Mouse (Mus musculus): ENCODE data around the gene Chil1. TPM values are rescaled to one million over a fixed set of nuclear protein-coding genes. Genes with fewer than 3 reads are reported as not detected.

The Chil1 gene
- polyA plus RNA-seq, 1 experiment from 2014 or later: 5.3 TPM

- DNase-seq (ENCODE audit: low spot score): no peak
These were observed 12.8 kb upstream of the Chil1 start for GRCm38 (mm10) chr1:134168985-134169697.

GRCm38 (mm10) chr1:134173081-134173480, 8.9 kb upstream of the Chil1 start:
- DNase-seq (ENCODE audit: low spot score): no peak

GRCm38 (mm10) chr1:134177976-134178375, 4.0 kb upstream of the Chil1 start:
- no peak for DNase-seq (ENCODE audit: low spot score)

GRCm38 (mm10) chr1:134184089-134184488, 2.1 kb downstream of the Chil1 start:
- DNase-seq (ENCODE audit: low spot score): no peak

- no peak for DNase-seq (ENCODE audit: low spot score)
These were observed 6.2 kb downstream of the Chil1 start for GRCm38 (mm10) chr1:134188217-134188616.

- peak; percentile 32 for DNase-seq (ENCODE audit: low spot score)
These were observed 7.2 kb downstream of the Chil1 start for GRCm38 (mm10) chr1:134188989-134189729.

GRCm38 (mm10) chr1:134191192-134191591, 9.2 kb downstream of the Chil1 start:
- no peak for DNase-seq (ENCODE audit: low spot score)

GRCm38 (mm10) chr1:134192024-134192423, 10.0 kb downstream of the Chil1 start:
- DNase-seq (ENCODE audit: low spot score): no peak

GRCm38 (mm10) chr1:134193126-134193525, 11.2 kb downstream of the Chil1 start, which contains the start of gene Mybph:
Gene Mybph, plus strand, starts transcription at chr1:134193448.
- DNase-seq (ENCODE audit: low spot score): no peak

- no peak for DNase-seq (ENCODE audit: low spot score)
These were observed 11.8 kb downstream of the Chil1 start for GRCm38 (mm10) chr1:134193674-134194197.

GRCm38 (mm10) chr1:134194298-134195022, 12.5 kb downstream of the Chil1 start:
- DNase-seq (ENCODE audit: low spot score): no peak

GRCm38 (mm10) chr1:134195117-134195516, 13.1 kb downstream of the Chil1 start:
- no peak for DNase-seq (ENCODE audit: low spot score)

- peak; percentile 28 for DNase-seq (ENCODE audit: low spot score)
These were observed 13.6 kb downstream of the Chil1 start for GRCm38 (mm10) chr1:134195571-134195970.

GRCm38 (mm10) chr1:134195979-134196378, 14.0 kb downstream of the Chil1 start:
- DNase-seq (ENCODE audit: low spot score): no peak

- DNase-seq (ENCODE audit: low spot score): peak; percentile 52
These were observed 14.4 kb downstream of the Chil1 start for GRCm38 (mm10) chr1:134196386-134196785.

GRCm38 (mm10) chr1:134197325-134197982, 15.5 kb downstream of the Chil1 start:
- DNase-seq (ENCODE audit: low spot score): no peak

GRCm38 (mm10) chr1:134198197-134198995, 16.4 kb downstream of the Chil1 start:
- no peak for DNase-seq (ENCODE audit: low spot score)

- DNase-seq (ENCODE audit: low spot score): no peak
These were observed 18.5 kb downstream of the Chil1 start for GRCm38 (mm10) chr1:134200481-134200880.

- no peak for DNase-seq (ENCODE audit: low spot score)
These were observed 19.2 kb downstream of the Chil1 start for GRCm38 (mm10) chr1:134200998-134201686.
